ENCODE assay signal across 18 mouse cellular contexts in the genomic region with DNA sequence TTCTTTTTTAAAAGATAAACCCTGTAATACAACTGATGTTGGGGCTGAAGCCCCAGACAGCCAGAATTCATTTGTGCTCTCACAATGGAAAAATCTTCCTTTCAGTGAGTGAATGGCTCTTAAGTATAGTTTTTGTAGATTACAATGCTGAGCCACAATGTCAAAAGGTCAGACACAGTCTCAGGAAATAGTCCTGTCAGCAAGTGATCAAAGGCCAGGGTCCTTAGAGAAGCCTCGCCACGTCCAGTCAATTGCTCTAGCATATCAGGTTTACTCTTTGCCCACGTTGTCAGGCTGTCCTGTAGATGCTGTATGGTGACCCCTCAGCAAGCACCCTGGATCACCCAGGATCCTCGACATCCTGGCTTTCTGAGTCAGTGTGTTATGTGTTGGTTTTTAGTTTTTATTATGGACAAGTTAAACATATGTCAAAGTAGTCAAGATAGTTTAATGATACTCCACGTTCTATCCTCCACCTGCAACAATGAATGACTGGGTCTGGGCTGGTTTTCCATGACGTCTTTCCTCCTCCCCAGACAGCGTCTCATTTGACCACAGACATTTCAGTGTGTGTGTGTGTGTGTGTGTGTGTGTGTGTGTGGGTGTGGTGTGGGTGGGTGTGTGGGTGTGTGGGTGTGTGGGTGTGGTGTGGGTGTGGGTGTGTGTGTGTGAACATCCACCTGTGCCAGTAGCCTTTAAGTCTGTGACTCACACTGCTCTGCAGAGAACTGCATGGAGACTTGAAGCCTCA.
A peak's percentile ranks its signal among the peaks of the same experiment; 100 is the strongest.
DNase-seq lines count a peak whose midpoint lies in the region; ATAC-seq and TF ChIP-seq lines count a peak whose summit lies in the region.
"Had no signal": no experiment of that assay in that cellular context is flagged by ENCODE, and none has a peak within 500 bp of the region (broad histone marks: within the 10 kb centered on the region; RNA-seq: fewer than 3 reads in every experiment).

No protein-coding gene starts in this region.

- intact Hi-C loops in heart, adult 2 months (cut with DNase I): no loop called here

- no peaks in the 10 kb centered on the region for H3K36me3 ChIP-seq in heart, embryonic 13.5 days
- no peaks in the 10 kb centered on the region for H3K36me3 ChIP-seq in heart, adult 2 months (ENCODE audit: control insufficient read depth, insufficient read depth, low read length)
- H3K36me3 ChIP-seq in CH12.LX (replicated peaks in 1 of 2; ENCODE audit: control insufficient read depth in 1 of 2, insufficient read depth in 1 of 2, low read length in 1 of 2): no peaks in the 10 kb centered on the region
- H3K36me3 ChIP-seq in kidney, embryonic 14.5 days (ENCODE audit: control insufficient read depth, insufficient read depth, low read length): no peaks in the 10 kb centered on the region
- H3K36me3 ChIP-seq: embryonic facial prominence, embryonic 15.5 days; hindbrain, embryonic 13.5 days; liver, embryonic 12.5 days had no signal

- 40% methylated on average over 7 of the region's 7 CpGs for WGBS in heart, embryonic 13.5 days
- WGBS in heart, adult 2 months: 47% methylated on average over 7 of the region's 7 CpGs
- 36% methylated on average over 7 of the region's 7 CpGs for WGBS in kidney, embryonic 14.5 days

- ATAC-seq in heart, embryonic 13.5 days (ENCODE audit: extremely low read depth, insufficient number of reproducible peaks, low FRiP score, low TSS enrichment): no peak
- ATAC-seq in inflammation-experienced regulatory T-cells, adult 6 months: peak; percentile 52
- no peak for ATAC-seq in erythroid progenitor cell, adult 5-6 weeks (replicated peaks; ENCODE audit: low FRiP score, poor library complexity, severe bottlenecking)
- no peak for ATAC-seq in kidney, embryonic 14.5 days (ENCODE audit: low FRiP score, low TSS enrichment)
- ATAC-seq: forebrain, embryonic 16.5 days; liver, embryonic 12.5 days had no signal

- H3K9ac ChIP-seq in heart, embryonic 13.5 days: no peak overlapping the region
- no peak overlapping the region for H3K9ac ChIP-seq in heart, adult 2 months (ENCODE audit: low read depth, low read length)
- H3K9ac ChIP-seq in CH12.LX (ENCODE audit: insufficient read depth, low read depth): no peak overlapping the region
- no peak overlapping the region for H3K9ac ChIP-seq in kidney, embryonic 14.5 days (ENCODE audit: low read depth, low read length)
- H3K9ac ChIP-seq: embryonic facial prominence, embryonic 15.5 days; hindbrain, embryonic 13.5 days; liver, embryonic 12.5 days had no signal

- in situ Hi-C loops in CH12.LX (cut with MboI; ENCODE audit: low pct_ligation_motif_present, low pct_unique_long_range_greater_than_20kb, low sequenced_read_pairs): no loop called here

- no peak overlapping the region for H3K4me3 ChIP-seq in heart, embryonic 13.5 days
- no peak overlapping the region for H3K4me3 ChIP-seq in heart, adult 2 months
- H3K4me3 ChIP-seq in CH12.LX (replicated peaks in 1 of 3; ENCODE audit: low read depth in 2 of 3, low read length in 2 of 3, poor library complexity in 1 of 3): no peak overlapping the region
- no peak overlapping the region for H3K4me3 ChIP-seq in kidney, embryonic 14.5 days (ENCODE audit: low read length)
- H3K4me3 ChIP-seq: embryonic facial prominence, embryonic 15.5 days; hindbrain, embryonic 13.5 days; left cerebral cortex, adult 2 months; liver, embryonic 12.5 days had no signal

- no peak for TF ChIP-seq CTCF in heart, adult 2 months (IDR thresholded peaks at IDR 0.05)
- no peak for TF ChIP-seq CTCF in CH12.LX (conservative IDR thresholded peaks at IDR 0.05 in 1 of 2, IDR thresholded peaks at IDR 0.05 in 1 of 2; ENCODE audit: low read depth in 2 of 2, low read length in 2 of 2)

- H3K4me2 ChIP-seq in heart, embryonic 13.5 days: no peak overlapping the region
- H3K4me2 ChIP-seq in CH12.LX (ENCODE audit: insufficient read depth, low read depth, poor library complexity, severe bottlenecking): no peak overlapping the region
- H3K4me2 ChIP-seq in kidney, embryonic 14.5 days (replicated peaks; ENCODE audit: low read depth, low read length): no peak overlapping the region
- H3K4me2 ChIP-seq: embryonic facial prominence, embryonic 15.5 days; hindbrain, embryonic 13.5 days; liver, embryonic 12.5 days had no signal

- H3K4me1 ChIP-seq in heart, embryonic 13.5 days: peaks cover 60% of the 10 kb centered on the region
- H3K4me1 ChIP-seq in heart, adult 2 months (ENCODE audit: control insufficient read depth, insufficient read depth, low read length): peaks cover 3% of the 10 kb centered on the region; the same call in 1 of the 2 replicates
- peaks cover 13 to 26% of the 10 kb centered on the region in 2 experiments for H3K4me1 ChIP-seq in CH12.LX (ENCODE audit: control insufficient read depth in 1 of 2, insufficient read depth in 2 of 2)
- peaks cover 2% of the 10 kb centered on the region for H3K4me1 ChIP-seq in kidney, embryonic 14.5 days (ENCODE audit: control insufficient read depth, insufficient read depth, low read length)

- H3K79me2 ChIP-seq in heart, adult 2 months (replicated peaks; ENCODE audit: control insufficient read depth, insufficient read depth, low read length): no peaks in the 10 kb centered on the region
- no peaks in the 10 kb centered on the region for H3K79me2 ChIP-seq in CH12.LX (replicated peaks; ENCODE audit: control insufficient read depth, extremely low read depth, insufficient read depth, poor library complexity, severe bottlenecking)

- dilution Hi-C loops in CH12.LX (cut with MboI; ENCODE audit: extremely low pct_ligation_motif_present, extremely low pct_unique_long_range_greater_than_20kb, low sequenced_read_pairs): no loop called here

- no peak for TF ChIP-seq POLR2A in heart, adult 2 months (IDR thresholded peaks at IDR 0.05; ENCODE audit: insufficient read depth, low read depth, low read length)
- TF ChIP-seq POLR2A in CH12.LX (IDR thresholded peaks at IDR 0.05; ENCODE audit: low read depth, low read length): no peak

- no peak for TF ChIP-seq EP300 in heart, adult 2 months (IDR thresholded peaks at IDR 0.05; ENCODE audit: insufficient read depth, low read depth, low read length)
- peak; percentile 52; the same call in 1 of the 2 replicates for TF ChIP-seq EP300 in CH12.LX (IDR thresholded peaks at IDR 0.05; ENCODE audit: low read length)

- DNase-seq in heart, adult 2 months: no peak
- peak; percentile 52 for DNase-seq in CH12.LX (ENCODE audit: extremely low read depth)
- DNase-seq in thymus, postnatal 14 days: peak; percentile 42
- no peak for DNase-seq in ovary, adult 18-20 months (ENCODE audit: low spot score)
- DNase-seq: cerebellum, adult 2 months; kidney, postnatal 14 days; lung, postnatal 14 days; midbrain, embryonic 14.5 days; right cerebral cortex, postnatal 25 days had no signal

- no peaks in the 10 kb centered on the region for H3K27me3 ChIP-seq in heart, embryonic 13.5 days (replicated peaks)
- no peaks in the 10 kb centered on the region for H3K27me3 ChIP-seq in heart, adult 2 months (ENCODE audit: control insufficient read depth, insufficient read depth, low read length)
- no peaks in the 10 kb centered on the region for H3K27me3 ChIP-seq in CH12.LX (replicated peaks)
- no peaks in the 10 kb centered on the region for H3K27me3 ChIP-seq in kidney, embryonic 14.5 days (ENCODE audit: control insufficient read depth, insufficient read depth, low read length)
- H3K27me3 ChIP-seq: embryonic facial prominence, embryonic 15.5 days; hindbrain, embryonic 13.5 days had no signal

- no peaks in the 10 kb centered on the region for H3K9me3 ChIP-seq in heart, embryonic 13.5 days
- no peaks in the 10 kb centered on the region for H3K9me3 ChIP-seq in CH12.LX (replicated peaks; ENCODE audit: low read length)
- no peaks in the 10 kb centered on the region for H3K9me3 ChIP-seq in kidney, embryonic 14.5 days (ENCODE audit: control insufficient read depth, low read length)
- H3K9me3 ChIP-seq: embryonic facial prominence, embryonic 15.5 days; hindbrain, embryonic 13.5 days; liver, embryonic 12.5 days had no signal

- TF ChIP-seq RAD21 in CH12.LX (IDR thresholded peaks at IDR 0.05; ENCODE audit: low read depth, low read length): no peak

- peak overlapping the region; percentile 44; the same call in 1 of the 2 replicates for H3K27ac ChIP-seq in heart, embryonic 13.5 days (replicated peaks)
- H3K27ac ChIP-seq in heart, adult 2 months: no peak overlapping the region
- no peak overlapping the region for H3K27ac ChIP-seq in CH12.LX (ENCODE audit: insufficient read depth, low read depth)
- no peak overlapping the region for H3K27ac ChIP-seq in kidney, embryonic 14.5 days (ENCODE audit: low read depth, low read length)
- H3K27ac ChIP-seq: hindbrain, embryonic 13.5 days; left cerebral cortex, adult 2 months; liver, embryonic 12.5 days had no signal

TF ChIP-seq in CH12.LX, 34 proteins besides CTCF, POLR2A, EP300 and RAD21:
- TF ChIP-seq MXI1 (IDR thresholded peaks at IDR 0.05; ENCODE audit: low read depth, low read length) (peak; percentile 24; the same call in 1 of the 2 replicates), ETS1 (conservative IDR thresholded peaks at IDR 0.05; ENCODE audit: low read depth, low read length) (peak; percentile 57), SIN3A (IDR thresholded peaks at IDR 0.05; ENCODE audit: low read length) (no peak), ZKSCAN1 (IDR thresholded peaks at IDR 0.05; ENCODE audit: borderline replicate concordance, low read depth, low read length) (no peak), POLR2AphosphoS2 (IDR thresholded peaks at IDR 0.05; ENCODE audit: low read depth, low read length) (no peak)

Comparison
In these comparisons a context has a peak if more than half of its experiments do, and no peak if none do; other contexts are left out.
1. DNase-seq: peak in CH12.LX (single experiment) and thymus, postnatal 14 days (single experiment); none in heart, adult 2 months (0 of 2) and ovary, adult 18-20 months (single experiment).